Mouse (Mus musculus) heart, adult 2 months (tissue): ENCODE data around the gene Trim9.

Source experiments
- CTCF ChIP-seq: fragments of 200-600 bp; IDR thresholded peaks from 2 replicates; pipeline ENCODE4 v1.8.1; 2022; ENCODE audit warnings: antibody characterized with exemption, mild to moderate bottlenecking, moderate library complexity
- EP300 ChIP-seq: fragments of 200-500 bp; IDR thresholded peaks from 2 replicates; pipeline ENCODE4 v1.6.1; 2011; ENCODE audit warnings: low read depth, low read length, control low read depth; ENCODE audit not compliant: insufficient read depth
- POLR2A ChIP-seq: fragments of 200-500 bp; IDR thresholded peaks from 2 replicates; pipeline ENCODE4 v1.6.1; 2011; ENCODE audit warnings: mild to moderate bottlenecking, low read depth, low read length, control low read depth; ENCODE audit not compliant: insufficient read depth

GRCm38 (mm10) chr12:70348026-70348425, 612 bp upstream of the Trim9 start:
- TF ChIP-seq EP300 (no peak), CTCF (no peak), POLR2A (no peak)
